Mouse (Mus musculus) megakaryocyte-erythroid progenitor cell, adult 5-6 weeks (primary cell): ENCODE data around the gene Trpm6. TPM values are rescaled to one million over a fixed set of nuclear protein-coding genes. Genes with fewer than 3 reads are reported as not detected.

Experiments
- ATAC-seq: replicated peaks from 2 replicates; pipeline ENCODE4 v1.8.0; 2016; ENCODE audit warnings: mild to moderate bottlenecking, inconsistent platforms; ENCODE audit not compliant: severe bottlenecking, poor library complexity, low FRiP score, low TSS enrichment
- total RNA-seq, 2 experiments: library from RNA; stranded (forward) in 1 of 2; stranded (reverse) in 1 of 2; fragments of 200-1000, 215-1000 nt in 1 of 2; fragments of >200 nt in 1 of 2; fragmentation: Nextera tagmentation in 1 of 2; gene quantifications; 2 replicates each; pipeline ENCODE4 v1.2.3; 2014 to 2017

The Trpm6 gene
- total RNA-seq, 2 experiments from 2014 or later: not detected

DNA sequence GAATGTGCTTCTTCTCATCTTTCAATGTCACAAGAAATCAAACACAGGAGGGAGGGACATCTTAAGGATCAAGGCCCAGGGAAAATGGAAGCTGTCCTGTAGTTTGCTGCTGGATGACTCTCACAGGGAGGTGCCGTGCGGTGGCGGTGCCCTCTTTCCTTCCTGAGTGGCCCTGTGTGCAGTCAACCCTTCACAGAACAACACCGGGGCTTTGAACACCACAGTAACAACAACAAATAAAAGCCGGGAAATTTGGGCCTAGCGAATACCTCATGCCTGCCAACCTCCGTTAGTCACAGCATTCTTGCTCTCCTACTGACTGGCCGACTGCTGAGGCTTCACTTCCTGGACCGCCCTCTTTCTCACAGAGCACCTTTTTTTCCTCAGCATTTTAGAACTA is 9.1 kb downstream of the Trpm6 start:
- ATAC-seq: no peak

DNA sequence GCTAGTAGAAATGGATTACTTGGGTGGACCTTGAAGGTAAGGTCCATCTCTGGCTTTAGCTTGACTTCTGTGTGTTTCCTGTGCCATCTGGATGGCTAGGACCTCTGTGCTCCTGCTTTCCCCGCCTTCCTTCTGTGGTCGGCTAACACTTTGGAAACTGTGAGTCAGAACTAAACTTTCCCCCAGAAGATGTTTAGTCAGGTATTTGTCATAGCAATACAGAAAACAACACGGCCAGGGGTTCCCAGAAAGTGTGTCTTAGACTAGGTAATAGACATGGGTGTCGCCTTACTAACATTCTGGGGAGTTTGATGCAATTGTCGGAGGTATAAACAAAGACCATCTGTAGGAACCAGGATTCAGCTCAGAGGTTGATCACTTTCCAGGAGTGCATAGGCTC is 16.6 kb downstream of the Trpm6 start:
- no peak for ATAC-seq

DNA sequence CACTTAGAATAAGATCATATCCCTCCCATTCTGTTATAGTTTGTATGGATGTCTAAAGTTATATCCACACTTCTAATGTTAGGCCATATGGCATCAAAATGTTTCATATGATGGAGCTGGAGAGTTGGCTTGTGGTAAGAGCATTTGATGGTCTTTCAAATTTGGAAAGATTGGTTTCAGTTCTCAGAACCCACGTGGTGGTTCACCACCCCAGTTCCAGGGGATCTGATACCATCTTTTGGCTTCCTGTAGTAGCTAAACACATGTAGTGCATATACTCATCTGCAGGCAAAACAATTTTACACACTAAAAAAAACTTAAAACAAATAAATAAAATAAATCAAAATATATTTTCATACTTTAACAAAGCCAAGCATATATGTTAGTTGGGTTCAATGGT is 21.3 kb downstream of the Trpm6 start:
- no peak for ATAC-seq

DNA sequence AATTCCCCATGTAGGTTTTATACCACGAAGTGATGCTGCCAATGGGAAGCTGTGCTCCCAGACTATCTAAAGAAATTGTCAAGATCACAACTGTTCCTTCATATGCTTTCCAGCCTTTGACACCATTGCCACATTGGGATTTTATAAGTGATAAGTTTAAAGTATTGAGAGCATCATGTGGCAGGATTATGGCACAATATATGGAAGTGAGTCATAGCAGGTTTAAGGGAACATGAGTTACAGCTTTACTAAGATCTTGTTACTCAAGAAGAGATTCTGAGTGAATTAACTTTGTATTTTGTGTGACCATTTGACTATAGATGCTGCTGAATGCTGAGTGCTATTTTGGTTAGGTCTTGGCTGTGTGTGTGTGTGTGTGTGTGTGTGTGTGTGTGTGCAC is 21.8 kb downstream of the Trpm6 start:
- no peak for ATAC-seq

DNA sequence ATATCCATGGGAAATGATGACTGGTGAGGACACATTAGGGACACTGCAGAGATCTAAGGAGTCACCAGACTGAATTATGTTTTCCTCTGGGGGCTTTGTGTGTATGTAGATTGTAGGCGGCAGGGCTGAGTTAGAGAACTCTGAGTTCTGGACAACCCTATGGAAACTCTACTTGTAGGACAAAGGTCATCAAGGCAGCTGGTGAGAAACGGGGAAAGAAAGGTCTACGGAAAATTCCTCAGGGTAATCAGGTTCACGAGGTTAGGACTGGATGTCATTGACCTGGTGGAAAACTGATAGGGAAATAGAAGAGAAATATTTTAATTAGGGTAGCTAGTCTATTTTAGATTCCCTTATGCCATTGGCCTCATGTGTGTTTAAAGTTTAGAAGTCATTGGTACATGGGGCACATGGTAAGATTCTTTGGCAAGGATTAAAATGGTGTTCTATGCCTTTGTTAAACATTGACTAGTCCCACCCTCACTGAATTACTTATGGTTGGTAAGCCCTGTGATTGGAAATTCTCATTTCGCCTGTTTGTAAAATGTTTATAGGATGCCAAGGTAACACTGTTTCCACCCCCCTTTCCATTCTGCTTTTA is 23.2 kb downstream of the Trpm6 start:
- ATAC-seq: no peak

DNA sequence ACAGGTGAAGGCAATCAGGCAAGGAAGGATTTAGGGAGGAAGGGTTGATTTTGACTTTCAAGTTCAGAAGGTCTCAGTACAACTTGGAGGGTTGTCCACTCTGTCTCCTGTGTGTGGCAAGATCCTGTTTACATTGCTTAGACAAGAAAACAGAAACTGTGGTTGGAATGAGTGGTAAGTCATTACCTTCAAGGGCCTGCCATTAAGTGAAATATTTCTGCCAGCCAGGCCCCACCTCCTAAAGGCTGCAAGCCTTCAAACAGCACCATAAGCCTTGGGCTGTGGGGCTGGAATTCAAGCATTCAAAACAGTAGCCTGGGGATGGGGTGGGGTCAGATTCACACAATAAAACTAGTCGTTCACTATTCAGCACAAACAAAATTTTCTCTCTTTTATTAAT is 24.3 kb downstream of the Trpm6 start:
- no peak for ATAC-seq

DNA sequence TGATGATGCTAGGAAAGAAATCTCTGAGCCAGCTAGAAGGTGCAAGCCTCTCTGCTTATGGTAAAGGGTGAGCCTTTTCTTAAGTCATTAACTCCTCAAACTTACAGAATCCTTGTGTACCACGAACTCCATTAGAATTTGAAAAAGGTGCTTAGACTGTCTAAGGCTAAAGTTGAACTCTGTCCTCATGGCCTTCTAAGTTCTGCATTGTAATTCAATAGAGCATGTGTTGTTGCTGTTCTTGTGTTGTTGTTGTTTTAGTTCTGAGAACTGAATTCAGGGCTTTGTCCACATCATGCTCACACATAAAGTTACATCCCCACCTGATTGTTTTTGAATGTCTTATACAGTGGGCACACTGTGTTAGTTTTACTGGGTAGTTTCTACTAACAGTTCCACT is 49.9 kb downstream of the Trpm6 start:
- ATAC-seq: no peak

DNA sequence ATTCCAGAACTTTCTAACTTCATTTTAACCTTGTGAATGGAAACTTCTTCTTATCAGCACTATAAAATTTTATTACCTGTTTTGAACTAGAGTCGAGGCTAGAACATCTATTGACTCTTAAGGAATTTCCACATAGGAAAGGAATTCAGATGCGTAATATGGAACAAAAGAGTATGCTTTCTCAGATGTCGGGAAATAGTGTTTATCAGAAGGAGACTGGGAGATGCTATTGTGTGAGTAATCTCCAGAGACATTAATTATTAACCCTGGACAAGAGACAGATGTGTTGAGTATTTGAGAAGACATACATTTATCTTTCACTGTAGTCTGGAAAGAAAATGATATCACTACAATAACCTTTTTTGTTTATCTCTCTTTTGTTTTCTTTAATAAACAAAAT is 61.5 kb downstream of the Trpm6 start:
- no peak for ATAC-seq

DNA sequence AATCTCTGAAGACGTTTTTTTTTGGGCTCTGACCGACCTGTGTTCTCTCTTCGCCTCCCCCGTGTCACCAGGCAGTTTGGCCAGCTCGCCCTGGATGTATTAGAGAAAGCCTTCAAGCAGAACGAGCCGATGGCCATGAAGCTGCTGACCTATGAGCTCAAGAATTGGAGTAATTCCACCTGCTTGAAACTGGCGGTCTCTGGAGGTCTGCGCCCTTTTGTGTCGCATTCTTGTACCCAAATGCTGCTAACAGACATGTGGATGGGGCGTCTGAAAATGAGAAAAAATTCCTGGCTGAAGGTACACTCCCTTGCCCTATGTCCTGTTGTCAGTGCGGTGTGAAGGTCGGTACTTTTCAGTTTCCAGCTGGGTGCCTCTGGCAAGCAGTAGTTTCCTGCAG is 65.4 kb downstream of the Trpm6 start:
- ATAC-seq: no peak

DNA sequence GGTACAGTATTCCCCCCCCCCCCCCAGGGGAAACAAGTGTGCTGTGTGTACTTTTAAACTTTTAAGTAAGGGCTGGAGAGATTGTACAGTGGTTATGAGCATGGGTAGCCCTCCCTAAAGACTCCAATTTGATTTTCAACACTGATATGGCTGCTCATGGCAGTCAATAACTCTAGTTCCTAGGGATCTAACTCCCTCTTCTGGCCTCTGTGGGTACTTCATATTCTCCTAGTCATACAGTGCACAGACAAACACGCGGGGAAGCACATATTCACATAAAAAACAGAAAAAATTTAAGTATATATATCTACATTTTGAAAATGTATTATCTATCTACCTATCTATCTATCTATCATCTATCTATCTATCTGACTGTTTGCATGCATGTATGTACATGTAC is 67.6 kb downstream of the Trpm6 start:
- ATAC-seq: no peak

DNA sequence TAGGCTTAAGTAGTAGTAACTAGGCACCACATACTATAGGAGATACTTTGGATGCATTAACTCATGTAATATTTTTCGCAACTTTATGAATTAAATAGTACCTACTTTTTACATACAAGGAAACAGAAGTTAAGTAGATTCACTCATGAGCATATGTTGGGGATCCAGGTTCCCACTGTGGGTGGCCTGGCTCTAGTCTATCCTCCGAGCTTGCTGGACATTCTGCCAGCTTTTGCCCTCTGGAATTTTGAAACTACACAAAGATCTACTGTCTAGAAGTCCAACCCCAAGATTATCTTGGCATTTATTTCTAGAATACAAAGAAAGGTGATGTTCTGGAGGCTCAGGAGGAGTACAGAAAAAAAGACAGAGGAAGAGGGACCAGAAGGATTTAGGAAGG is 78.8 kb downstream of the Trpm6 start:
- ATAC-seq: no peak

DNA sequence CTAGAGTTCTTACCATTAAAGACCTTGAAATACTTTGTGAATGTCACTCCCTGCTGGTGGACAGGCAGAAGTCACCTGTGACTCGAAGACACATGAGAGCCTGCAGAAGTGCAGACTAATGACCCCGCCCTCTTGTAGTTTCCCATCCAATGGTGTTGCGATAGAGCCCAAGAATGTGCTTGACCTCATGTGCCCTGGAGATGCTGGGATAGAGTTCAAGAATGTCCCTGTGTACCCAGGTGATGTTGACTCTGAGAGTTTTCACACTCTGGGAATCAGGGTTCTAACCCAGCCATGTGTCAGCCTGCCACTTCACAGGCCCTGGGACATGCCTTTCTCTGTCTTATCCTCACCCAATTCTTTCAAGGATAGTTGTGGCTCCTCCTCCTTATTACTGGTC is 81.4 kb downstream of the Trpm6 start:
- no peak for ATAC-seq

DNA sequence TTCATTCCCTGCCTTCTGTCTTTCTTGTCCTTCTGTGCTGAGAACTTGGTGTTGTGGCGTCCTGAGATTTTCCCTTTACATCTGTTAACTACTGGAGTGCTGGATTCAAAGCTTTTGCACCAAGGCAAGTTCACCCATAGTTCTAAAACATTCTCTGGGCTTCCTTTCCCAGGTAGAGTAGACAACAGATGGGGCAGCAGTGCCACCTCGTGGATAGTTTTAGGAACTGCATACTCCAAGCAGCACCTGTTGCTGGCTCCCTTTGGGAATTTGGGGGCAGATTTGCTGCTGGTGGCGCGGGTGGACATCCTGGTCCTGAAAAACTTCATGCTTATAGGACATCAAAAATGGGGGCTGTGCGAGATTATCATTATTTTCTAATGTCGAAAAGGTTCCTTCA is 85.2 kb downstream of the Trpm6 start:
- peak; percentile 71 for ATAC-seq

DNA sequence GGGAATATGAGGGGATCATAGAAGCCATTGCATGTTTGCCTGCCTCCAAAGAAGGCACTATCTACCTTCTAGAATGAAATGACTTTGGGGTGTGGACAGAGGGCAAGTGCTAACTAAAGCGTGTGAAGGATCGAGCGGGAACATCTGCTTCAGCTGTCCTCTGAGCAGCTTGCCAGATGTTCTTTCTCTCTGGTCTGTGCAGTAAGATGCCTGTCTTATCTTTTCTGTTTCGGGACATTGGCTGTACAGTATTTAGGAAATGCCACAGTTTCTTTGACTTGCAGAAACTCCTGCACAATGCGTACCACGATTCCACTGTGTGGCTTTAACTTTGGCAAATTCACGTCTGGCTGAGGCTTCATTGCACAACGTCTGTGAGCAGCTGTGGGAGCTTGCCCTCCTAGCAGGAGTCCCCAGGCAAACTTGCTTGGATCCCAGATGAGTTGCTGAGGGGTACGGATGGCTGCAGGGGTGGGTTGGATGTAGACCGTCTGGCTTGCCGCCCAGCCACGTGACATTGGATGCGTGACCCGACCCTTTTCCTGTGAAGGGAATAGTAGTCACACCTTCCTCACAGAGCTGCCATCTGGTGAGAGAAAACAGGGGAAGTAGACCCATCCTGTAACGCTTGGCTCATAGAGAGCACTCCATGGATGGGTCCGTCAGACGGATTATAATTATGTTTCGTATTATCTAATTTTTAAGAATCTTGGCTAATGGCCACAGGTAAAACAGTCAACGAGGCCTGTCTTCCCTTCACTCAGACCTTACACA is 92.2 kb downstream of the Trpm6 start:
- no peak for ATAC-seq

DNA sequence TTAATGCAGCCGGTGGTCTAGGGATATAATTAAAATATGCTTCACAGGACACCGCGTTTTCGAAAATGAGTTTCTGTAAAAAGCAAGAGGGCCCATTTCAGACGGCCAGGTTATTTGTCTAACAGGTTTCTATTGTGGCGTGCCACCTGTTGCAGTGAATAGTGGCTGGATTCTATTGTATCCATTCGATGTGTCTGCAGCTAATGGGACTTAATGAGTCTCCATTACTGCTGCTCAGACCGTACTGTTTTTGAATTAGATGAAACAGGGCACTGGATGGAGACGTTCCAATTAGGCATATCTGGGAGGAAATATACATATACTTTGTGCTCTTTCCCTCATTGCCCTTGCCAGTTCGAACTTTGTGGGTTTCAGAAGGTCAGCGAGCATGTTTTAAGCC is 92.8 kb downstream of the Trpm6 start:
- ATAC-seq: no peak

DNA sequence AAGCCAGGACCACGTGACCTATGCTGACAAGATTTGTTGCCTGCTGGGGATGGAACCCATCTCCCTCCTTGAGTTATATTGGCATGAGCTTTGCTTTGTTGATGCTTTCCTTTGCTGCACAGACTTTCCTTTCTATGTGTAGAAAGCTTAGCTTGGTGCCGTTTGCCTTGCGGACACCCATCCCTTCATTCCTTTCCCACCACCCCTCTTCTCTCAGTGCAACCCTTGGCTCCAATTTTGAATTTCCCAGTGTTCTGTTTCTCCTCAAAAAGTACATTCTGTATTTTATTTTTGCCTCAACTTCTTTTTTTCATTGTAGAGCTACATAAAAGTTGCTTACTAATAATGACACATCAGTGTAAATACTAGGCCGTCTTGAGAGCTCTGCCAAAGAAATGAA is 96.6 kb downstream of the Trpm6 start:
- no peak for ATAC-seq

DNA sequence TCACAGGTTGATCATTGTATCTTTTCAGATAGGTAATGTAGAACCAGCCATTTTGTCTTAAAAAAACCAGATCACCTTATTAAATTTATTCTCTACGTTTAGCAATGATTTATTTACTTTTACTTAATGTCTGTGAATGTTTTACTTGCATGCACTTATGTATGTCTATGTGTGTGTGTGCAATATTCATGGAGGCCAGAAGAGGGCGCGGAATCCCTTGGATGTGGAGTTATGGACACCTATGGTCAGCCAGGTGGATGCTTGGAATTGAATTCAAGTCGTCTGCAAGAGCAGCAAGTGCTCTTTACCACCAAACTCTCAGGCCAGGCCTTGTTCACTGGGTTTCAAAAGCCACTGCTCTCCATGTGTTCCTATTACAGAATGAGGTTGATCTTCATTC is 118.5 kb downstream of the Trpm6 start:
- ATAC-seq: no peak

DNA sequence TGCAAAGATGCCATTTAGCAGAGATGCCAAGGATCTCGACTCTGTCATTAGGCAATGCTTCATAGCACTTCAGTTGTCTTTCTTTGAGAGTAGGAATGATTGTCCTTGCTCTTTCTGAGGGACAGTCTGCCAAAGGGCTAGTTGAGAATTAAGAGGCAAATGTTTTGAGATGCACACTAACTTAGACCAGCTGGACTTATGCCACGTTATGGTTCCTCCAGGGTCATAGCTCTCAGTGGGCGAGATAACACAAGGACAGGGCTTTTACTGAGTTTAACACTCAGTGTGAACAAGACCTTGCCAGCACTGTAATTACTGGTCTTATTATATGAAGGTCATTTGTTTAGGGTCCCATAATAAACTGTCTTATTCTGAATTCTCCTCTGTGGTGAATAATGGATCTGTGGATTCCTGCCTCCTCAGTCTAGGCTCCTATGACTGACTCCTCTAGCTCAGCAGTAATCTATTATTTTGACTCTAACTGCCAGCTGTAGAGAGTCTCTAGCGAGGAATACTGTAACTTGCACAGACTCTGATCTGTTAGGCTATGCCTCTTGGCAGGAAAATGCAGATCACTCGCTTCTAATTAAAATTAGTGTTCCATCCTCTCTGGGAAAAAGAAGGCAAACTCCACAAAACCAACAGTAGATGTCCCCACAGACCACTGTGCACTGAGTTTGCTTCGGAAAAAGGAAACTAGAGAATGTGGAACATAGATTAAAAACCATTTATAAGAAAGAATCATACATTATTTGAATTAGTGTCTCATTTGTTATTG is 123.2 kb downstream of the Trpm6 start:
- no peak for ATAC-seq

DNA sequence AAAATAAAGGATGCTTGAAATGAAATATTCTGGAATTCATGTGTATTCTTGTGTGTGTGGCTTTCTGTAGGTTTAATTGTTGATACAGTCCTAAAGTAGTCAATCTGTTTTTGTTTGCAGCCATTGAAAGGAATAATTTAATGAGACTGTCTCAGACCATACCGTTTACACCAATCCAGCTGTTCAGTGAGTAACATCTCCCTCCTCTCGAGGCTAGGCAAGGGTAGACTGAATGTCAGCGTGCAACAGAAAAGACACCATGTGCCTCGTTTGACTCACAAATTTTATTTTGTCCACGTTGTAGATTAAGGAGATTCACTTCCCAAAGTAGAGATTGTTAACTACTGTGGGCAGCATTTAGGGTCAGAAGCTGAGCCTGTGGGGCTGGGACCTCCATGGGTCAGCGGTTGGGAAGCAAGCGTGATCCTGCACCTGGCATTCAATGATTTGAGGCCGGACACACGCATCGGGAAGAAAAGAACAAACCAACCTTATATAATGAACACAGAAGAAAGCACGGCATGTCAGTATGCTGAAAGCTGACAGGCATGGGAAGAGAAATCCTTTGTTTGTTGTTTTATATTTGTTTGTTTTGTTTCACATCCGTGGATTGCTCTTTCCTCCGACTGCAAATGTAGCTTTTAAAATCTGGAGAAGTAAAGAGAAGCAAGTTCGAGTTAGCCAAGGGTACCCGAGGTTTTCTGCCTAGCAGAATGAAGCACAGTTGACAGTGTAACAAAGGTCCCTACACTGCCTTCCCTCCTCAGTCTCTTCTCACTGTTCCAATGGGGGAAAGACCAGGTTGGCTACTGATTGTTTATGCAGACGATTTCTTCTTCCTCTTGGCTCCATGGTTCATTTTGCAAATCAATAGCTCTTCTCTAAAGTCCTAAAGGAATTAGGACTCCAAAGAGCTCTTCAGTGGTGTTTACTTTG is 124.2 kb downstream of the Trpm6 start:
- no peak for ATAC-seq

DNA sequence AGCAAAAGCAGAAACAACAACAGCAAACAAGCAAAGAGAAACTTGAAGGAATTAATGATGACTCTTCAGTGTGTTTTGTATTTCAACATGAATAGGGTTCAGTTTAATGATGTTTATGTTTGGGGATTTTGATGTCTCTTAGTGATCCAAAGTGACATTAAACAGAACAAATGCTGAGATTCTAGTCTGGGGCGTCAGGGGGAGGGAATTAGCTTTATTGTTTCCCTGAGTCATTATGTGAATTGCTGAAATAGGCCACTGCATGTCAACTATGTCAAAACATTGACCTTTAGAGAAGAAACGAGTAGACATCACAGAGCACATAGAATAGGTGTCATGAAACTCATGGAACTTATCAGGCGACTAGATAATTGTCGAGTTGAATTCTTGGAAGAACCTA is 129.5 kb downstream of the Trpm6 start:
- ATAC-seq: no peak
